Mouse (Mus musculus) intestine, embryonic 14.5 days (tissue): ENCODE results near the gene Atxn1. TPM values are rescaled to one million over a fixed set of nuclear protein-coding genes. Genes with fewer than 3 reads are reported as not detected.

ENCODE experiments used
- ATAC-seq: fragments of 200-750 bp; cut with Nextera tagmentation; replicated peaks from 2 replicates; pipeline ENCODE4 v1.8.0; 2017; ENCODE audit warnings: low read depth, moderate number of reproducible peaks, moderate TSS enrichment, moderate library complexity; ENCODE audit not compliant: low FRiP score, low TSS enrichment
- DNase-seq: peaks from one replicate; pipeline ENCODE4 v3.0.0-alpha.2; 2018; ENCODE audit warnings: low spot score
- H3K27ac ChIP-seq: fragments of 300-500 bp; sonication (generic); 2 replicates; pipeline ENCODE4 v1.5.1; 2014; ENCODE audit warnings: low read depth, mild to moderate bottlenecking, control low read depth
- H3K27me3 ChIP-seq: fragments of 300-500 bp; sonication (generic); replicated peaks from 2 replicates; pipeline ENCODE4 v1.6.1; 2014; ENCODE audit warnings: low read length, control low read depth; ENCODE audit not compliant: control insufficient read depth, insufficient read depth
- H3K36me3 ChIP-seq: fragments of 300-500 bp; sonication (generic); 2 replicates; pipeline ENCODE4 v1.6.1; 2014; ENCODE audit warnings: low read length, control low read depth; ENCODE audit not compliant: control insufficient read depth, insufficient read depth
- H3K4me1 ChIP-seq: fragments of 300-500 bp; sonication (generic); replicated peaks from 2 replicates; pipeline ENCODE4 v1.6.1; 2014; ENCODE audit warnings: low read length, control low read depth, mixed read lengths; ENCODE audit not compliant: control insufficient read depth, insufficient read depth
- H3K4me2 ChIP-seq: fragments of 300-500 bp; sonication (generic); 2 replicates; pipeline ENCODE4 v1.6.1; 2014; ENCODE audit warnings: low read length
- H3K4me3 ChIP-seq: fragments of 300-500 bp; sonication (generic); 2 replicates; pipeline ENCODE4 v1.5.1; 2014; ENCODE audit warnings: low read depth, low read length, control low read depth, mixed read lengths
- H3K9ac ChIP-seq: fragments of 300-500 bp; sonication (generic); 2 replicates; pipeline ENCODE4 v1.6.1; 2014; ENCODE audit warnings: mild to moderate bottlenecking, low read length
- H3K9me3 ChIP-seq: fragments of 300-500 bp; sonication (generic); 2 replicates; pipeline ENCODE4 v1.6.1; 2016; ENCODE audit warnings: low read length, control low read depth; ENCODE audit not compliant: control insufficient read depth
- WGBS: fragments of 180-500 bp; shearing (Covaris S2); extraction: QIAGEN DNeasy Blood & Tissue Kit; methylation state at CpG from one replicate; pipeline ENCODE4 v1.1.7; 2014; 5-methylcytosine and 5-hydroxymethylcytosine counted together
- polyA plus RNA-seq: library from polyadenylated mRNA; unstranded; fragments of >200 nt; fragmentation: Nextera tagmentation; extraction: Ambion mirVana; gene quantifications from 2 replicates; pipeline ENCODE4 v1.2.1, GENCODE M21; 2014

Gene Atxn1
- polyA plus RNA-seq, 1 experiment from 2014 or later = 4.8 TPM

- Histone ChIP-seq H3K4me1 (no peaks in the 10 kb centered on the region), H3K4me2 (no peak overlapping the region), H3K36me3 (no peaks in the 10 kb centered on the region), H3K27ac (no peak overlapping the region), H3K27me3 (no peaks in the 10 kb centered on the region), H3K9ac (no peak overlapping the region), H3K4me3 (no peak overlapping the region), H3K9me3 (no peaks in the 10 kb centered on the region)
- no peak for DNase-seq
- 82% methylated on average over 7 of the region's 7 CpGs for WGBS
- ATAC-seq = no peak
These were observed 124.9 kb downstream of the Atxn1 start for GRCm38 (mm10) chr13:45839901-45840300.

- WGBS = 80% methylated on average over 8 of the region's 8 CpGs
- no peaks in the 10 kb centered on the region for H3K36me3 ChIP-seq
- no peak for ATAC-seq
- H3K4me1 ChIP-seq = no peaks in the 10 kb centered on the region
- no peak overlapping the region for H3K27ac ChIP-seq
- H3K4me2 ChIP-seq = no peak overlapping the region
- H3K9me3 ChIP-seq = no peaks in the 10 kb centered on the region
- H3K4me3 ChIP-seq = no peak overlapping the region
- H3K27me3 ChIP-seq = no peaks in the 10 kb centered on the region
- no peak overlapping the region for H3K9ac ChIP-seq
- DNase-seq = no peak
These were observed 127.1 kb downstream of the Atxn1 start for GRCm38 (mm10) chr13:45837609-45838220.

GRCm38 (mm10) chr13:45836377-45837054, 128.3 kb downstream of the Atxn1 start:
- no peak overlapping the region for H3K4me3 ChIP-seq
- no peak overlapping the region for H3K4me2 ChIP-seq
- H3K9ac ChIP-seq = no peak overlapping the region
- ATAC-seq (no peak), DNase-seq (no peak)
- no peaks in the 10 kb centered on the region for H3K4me1 ChIP-seq
- H3K36me3 ChIP-seq = no peaks in the 10 kb centered on the region
- H3K27ac ChIP-seq = no peak overlapping the region
- 88% methylated on average over 15 of the region's 15 CpGs for WGBS
- no peaks in the 10 kb centered on the region for H3K27me3 ChIP-seq
- H3K9me3 ChIP-seq = no peaks in the 10 kb centered on the region

DNA sequence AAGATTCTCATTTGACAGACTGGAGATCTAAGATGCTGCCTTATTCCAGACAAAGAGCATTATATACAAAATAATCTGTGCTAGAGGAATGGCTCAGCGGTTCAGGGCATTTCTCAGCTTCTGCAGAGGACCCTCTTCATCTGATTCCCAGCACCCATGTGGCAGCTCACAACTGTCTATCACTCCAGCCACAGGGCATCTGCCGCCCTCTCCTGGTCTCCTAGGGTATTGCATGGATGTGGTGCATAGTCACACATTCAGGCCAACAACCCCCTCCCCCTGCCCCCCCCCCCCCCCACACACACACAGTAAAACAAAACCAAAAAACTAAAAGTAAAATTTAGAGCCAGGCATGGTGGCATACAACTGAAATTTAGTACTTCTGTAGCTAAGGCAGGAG, 130.5 kb downstream of the Atxn1 start:
- no peaks in the 10 kb centered on the region for H3K27me3 ChIP-seq
- ATAC-seq (no peak), DNase-seq (no peak)
- WGBS = 84% methylated on average over 2 of the region's 2 CpGs
- no peaks in the 10 kb centered on the region for H3K9me3 ChIP-seq
- no peak overlapping the region for H3K9ac ChIP-seq
- no peaks in the 10 kb centered on the region for H3K4me1 ChIP-seq
- no peak overlapping the region for H3K4me3 ChIP-seq
- H3K36me3 ChIP-seq = no peaks in the 10 kb centered on the region
- no peak overlapping the region for H3K4me2 ChIP-seq
- H3K27ac ChIP-seq = no peak overlapping the region

DNA sequence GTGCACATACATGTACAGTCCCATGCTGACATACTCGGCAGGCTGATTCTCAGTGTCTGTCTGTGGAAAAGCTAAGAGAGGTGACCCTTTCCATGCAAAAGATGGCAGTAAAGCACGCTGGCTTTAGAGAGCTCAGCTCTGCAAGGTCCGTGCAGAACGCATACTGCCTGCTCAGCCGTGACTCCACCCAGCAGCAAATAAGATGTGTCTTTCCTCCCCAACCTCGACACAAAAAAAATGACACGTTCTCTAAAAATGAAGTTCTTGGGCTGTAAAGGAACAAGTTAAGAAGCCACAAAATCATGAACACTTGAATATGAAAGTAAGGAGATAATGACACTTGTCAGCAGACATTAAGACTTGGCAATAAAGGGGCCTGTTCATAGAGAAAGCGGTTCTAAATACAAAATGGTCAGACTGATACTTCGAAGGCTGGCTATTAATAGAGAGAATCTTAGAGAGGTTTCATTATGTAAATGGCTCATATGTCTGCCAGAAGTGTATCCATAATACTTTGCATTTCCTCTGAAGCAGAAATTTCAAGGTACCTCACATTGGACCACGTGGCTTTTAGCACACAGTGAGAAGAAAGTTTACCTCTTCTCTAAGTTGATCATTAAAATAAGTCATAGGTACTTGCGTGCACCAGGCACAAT, 132.0 kb downstream of the Atxn1 start:
- ATAC-seq (no peak), DNase-seq (no peak)
- Histone ChIP-seq H3K27ac (no peak overlapping the region), H3K9ac (no peak overlapping the region), H3K4me1 (no peaks in the 10 kb centered on the region), H3K4me2 (no peak overlapping the region), H3K4me3 (no peak overlapping the region), H3K9me3 (no peaks in the 10 kb centered on the region), H3K36me3 (no peaks in the 10 kb centered on the region), H3K27me3 (no peaks in the 10 kb centered on the region)
- 83% methylated on average over 11 of the region's 11 CpGs for WGBS

DNA sequence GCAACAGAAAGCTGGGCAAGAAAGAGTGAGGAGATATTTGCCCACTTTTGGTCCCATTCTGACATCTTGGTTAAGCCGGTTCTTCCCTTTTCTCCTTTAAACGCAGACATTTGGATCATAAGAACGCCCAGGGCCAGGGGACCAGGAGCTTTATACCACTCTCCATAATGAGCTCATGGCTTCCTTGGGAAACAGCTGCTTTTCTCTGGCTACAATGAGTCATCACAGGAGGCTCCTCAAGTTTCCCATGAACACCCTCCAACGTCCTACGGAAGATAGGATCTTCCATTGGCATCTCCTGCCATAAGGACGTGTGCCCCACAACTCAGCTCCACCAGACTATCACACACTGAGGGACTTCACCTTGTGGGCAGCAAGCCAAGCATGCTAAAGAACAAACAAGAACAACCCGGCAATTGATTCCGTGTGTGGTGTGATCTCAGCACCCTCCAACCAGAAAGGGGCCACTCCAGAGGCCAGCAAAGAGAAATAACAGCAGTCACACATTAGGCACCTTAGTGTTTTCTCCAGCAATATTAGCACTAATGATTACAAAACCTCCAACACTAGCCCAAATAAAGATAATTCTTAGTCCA, 135.4 kb downstream of the Atxn1 start:
- H3K9ac ChIP-seq = no peak overlapping the region
- WGBS = 81% methylated on average over 8 of the region's 8 CpGs
- H3K9me3 ChIP-seq = no peaks in the 10 kb centered on the region
- no peak overlapping the region for H3K4me2 ChIP-seq
- no peak for ATAC-seq
- no peak overlapping the region for H3K4me3 ChIP-seq
- no peaks in the 10 kb centered on the region for H3K36me3 ChIP-seq
- no peak for DNase-seq
- H3K27ac ChIP-seq = no peak overlapping the region
- no peaks in the 10 kb centered on the region for H3K27me3 ChIP-seq
- no peaks in the 10 kb centered on the region for H3K4me1 ChIP-seq

- WGBS = 67% methylated on average over 7 of the region's 7 CpGs
- no peak for DNase-seq
These were observed 136.8 kb downstream of the Atxn1 start for GRCm38 (mm10) chr13:45828035-45828434.

DNA sequence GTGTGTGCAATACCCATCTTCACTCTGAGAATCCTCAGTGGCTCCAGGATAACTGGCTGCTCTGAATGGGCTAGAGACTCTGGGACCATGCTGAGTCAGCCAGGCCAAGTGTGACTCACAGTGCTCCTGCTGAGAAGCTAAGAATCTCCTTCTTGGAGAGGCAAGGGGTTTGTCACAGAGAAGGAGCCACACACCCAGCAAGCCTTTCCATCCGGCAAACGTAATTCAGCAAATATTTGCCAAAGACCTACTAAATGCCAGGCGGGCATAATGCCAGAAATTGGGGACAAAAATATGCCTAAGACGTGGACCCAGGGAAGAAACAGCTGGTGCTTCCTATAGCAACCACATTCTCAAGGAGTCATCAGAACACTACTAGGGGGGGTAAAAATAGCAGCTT, 137.2 kb downstream of the Atxn1 start:
- H3K9ac ChIP-seq = no peak overlapping the region
- WGBS = 58% methylated on average over 4 of the region's 4 CpGs
- DNase-seq (no peak), ATAC-seq (no peak)
- H3K4me3 ChIP-seq = no peak overlapping the region
- no peaks in the 10 kb centered on the region for H3K4me1 ChIP-seq
- no peak overlapping the region for H3K27ac ChIP-seq
- H3K27me3 ChIP-seq = no peaks in the 10 kb centered on the region
- no peaks in the 10 kb centered on the region for H3K9me3 ChIP-seq
- H3K4me2 ChIP-seq = no peak overlapping the region
- no peaks in the 10 kb centered on the region for H3K36me3 ChIP-seq

More at GRCm38 (mm10) chr13:45828035-45828434, 136.8 kb downstream of the Atxn1 start:
- no peak overlapping the region for H3K27ac ChIP-seq
- no peak for ATAC-seq
- no peaks in the 10 kb centered on the region for H3K4me1 ChIP-seq
- no peaks in the 10 kb centered on the region for H3K9me3 ChIP-seq
- no peak overlapping the region for H3K9ac ChIP-seq
- H3K4me2 ChIP-seq = no peak overlapping the region
- no peak overlapping the region for H3K4me3 ChIP-seq
- no peaks in the 10 kb centered on the region for H3K36me3 ChIP-seq
- H3K27me3 ChIP-seq = no peaks in the 10 kb centered on the region
